Mouse (Mus musculus) kidney, adult 18-20 months (tissue): ENCODE measurements around the gene Hist1h4b.
"Not testable (repeated sequence)": the region's sequence is repeated elsewhere in the genome, so short reads cannot be mapped to it uniquely, and the experiment has no call there.

Source experiments
- DNase-seq: peaks from one replicate; pipeline ENCODE4 v3.0.0; 2021

Gene Hist1h4b

DNA sequence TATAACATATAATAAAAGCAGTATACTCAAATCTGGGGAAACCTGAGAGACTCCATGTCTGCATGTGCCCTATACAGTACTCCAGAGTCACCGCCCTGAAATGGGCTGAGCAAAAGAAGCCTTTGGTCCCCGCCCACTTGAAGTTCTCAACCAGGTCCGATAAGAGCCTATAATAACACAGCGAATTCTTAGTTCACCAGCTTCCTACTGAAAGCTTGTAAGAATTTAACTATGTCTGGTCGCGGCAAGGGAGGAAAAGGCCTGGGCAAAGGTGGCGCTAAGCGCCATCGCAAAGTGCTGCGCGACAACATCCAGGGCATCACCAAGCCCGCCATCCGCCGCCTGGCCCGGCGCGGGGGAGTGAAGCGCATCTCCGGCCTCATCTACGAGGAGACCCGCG is at the start of gene Hist1h4b:
Hist1h4b (plus strand) TSS at position 224 of the 400 bp plus-strand sequence.
- peak; percentile 83 for DNase-seq

DNA sequence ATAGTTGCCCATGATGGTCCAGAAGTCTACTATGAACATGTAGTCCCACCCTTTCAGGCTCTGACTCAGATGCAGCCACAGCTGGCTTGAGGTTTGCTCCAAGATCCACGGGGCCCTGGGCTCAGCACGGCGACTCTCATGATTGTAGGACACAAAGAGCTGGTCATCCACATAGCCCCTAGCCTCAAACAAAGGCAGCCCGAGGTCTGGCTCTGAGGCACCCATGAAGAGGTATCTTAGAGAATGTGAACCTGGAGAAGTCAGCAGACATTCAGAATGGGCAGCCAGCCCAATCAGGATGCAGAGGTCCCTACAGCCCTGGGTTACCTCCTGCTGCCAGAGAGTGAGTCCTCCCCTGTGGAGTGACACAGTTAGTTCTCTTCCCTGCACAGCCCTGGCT is 48.8 kb upstream of the Hist1h4b start:
- no peak for DNase-seq

DNA sequence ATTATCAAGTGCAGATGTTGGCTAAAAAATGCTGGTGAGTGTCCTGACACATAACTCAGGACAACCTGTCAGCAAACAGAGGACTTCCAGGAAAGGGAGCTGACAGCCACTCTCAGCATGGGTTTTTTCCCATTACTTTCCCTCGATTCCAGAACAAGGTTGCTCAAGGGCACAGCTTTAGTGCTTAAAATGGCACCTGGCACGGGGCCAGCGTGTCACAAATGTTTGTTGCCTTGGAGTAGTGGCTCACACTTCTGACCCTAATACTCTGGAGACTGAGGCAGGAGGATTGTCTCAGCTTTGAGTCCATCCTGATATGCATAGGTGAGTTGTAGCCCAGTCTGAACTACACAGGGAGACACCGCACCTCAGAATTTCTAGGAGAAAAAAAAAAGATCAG is 48.2 kb upstream of the Hist1h4b start:
- DNase-seq: no peak

DNA sequence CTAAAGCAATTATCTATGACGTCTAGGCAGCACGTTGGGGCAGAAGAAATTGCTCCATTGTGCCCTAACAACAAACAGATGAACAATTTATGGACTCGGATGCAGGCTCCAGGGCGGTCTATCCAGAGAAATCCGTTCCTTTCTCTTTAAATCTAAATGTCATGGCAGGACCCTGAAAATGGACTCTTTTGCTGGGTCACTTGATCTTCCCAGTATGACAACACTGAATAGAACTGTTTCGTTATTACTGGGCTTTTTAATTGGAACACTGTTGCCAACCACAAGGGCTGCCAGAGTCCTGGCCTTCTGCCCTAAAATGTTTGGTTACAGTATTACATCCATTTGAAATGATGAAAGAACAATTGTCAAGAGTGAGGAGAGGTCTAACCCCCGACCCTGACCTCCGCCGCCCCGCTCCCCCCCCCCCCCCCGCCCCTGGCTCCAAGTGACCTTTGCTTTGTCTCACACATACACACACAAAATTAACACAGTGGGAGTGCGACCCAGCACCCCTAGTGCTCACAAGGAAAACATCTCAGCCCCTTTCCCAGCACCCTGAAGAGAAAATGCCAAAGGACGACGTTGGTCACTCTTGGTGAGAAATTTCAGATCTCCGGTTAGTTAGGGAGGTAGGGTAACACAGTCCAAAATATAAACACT is 47.0 kb upstream of the Hist1h4b start:
- peak; percentile 41 for DNase-seq

DNA sequence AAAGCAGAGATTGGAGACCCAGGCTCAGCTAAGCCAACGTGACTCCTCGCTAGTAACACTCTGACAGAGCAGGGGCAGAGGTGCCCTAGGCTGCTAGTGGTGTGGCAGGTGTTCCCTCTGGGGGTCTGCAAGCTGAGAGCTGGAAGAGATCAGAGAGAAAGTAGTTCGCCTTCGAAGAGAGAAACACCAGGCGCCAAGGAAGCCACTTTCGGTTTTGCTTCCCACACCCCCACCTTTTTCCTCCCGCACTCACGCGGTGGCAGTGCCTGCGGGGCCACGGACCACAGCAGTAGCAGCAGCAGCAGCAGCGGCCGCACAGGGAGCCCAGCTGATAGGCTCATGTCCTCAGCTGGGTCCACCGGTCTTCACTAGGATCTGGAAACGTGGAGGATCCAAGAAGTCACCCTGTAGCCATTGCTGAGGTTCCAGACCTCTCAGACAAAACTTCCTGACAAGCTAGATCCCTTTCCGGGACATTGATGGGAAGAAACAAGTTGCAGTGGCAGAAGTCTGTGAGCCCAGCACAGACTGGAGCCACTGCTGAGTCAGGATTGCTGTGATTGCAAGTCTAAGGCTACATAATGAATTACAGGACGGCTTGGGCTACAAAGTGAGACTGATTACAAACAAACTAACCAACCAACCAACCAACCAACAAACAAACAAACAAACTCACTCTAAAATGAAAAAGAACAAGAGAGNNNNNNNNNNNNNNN is 46.3 kb upstream of the Hist1h4b start, which contains the start of gene Hfe:
Hfe (minus strand) TSS at position 481 of the 716 bp plus-strand sequence.
- peak; percentile 65 for DNase-seq

DNA sequence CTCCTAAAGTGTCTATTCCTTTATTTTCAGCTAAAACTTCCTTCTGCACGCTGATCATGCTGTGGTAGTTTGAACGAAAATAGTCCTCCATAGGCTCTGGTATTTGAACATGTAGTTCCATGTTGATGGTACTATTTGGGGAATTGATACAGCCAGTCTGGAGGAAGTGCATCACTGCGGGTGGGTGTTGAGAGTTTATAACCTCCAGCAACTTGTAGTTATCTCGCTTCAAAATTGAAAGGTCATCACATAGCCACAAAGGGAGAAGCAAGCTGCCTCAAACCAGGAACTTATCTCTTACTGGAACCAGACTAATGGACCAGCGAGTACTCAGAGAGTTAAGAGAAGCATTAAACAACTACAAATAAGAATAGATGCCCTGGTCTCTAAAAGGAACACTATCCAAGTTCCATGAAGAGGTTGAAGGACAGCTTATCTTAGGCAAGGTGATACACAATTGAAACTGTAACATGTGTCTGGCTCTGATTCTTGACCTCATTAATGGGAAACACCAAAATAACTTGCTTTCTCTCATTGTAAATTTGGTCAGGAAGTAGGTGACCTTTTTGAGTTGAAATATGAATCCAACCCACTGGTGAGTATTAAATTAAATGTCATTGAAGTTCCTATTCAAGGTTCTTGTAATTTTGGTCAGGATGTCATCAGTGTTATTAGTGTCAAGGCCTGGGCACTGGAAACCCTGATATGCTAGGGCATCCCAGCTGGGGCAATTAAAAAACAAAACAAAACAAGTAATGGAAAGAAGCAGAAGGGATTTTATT is 40.4 kb upstream of the Hist1h4b start:
- no peak for DNase-seq

DNA sequence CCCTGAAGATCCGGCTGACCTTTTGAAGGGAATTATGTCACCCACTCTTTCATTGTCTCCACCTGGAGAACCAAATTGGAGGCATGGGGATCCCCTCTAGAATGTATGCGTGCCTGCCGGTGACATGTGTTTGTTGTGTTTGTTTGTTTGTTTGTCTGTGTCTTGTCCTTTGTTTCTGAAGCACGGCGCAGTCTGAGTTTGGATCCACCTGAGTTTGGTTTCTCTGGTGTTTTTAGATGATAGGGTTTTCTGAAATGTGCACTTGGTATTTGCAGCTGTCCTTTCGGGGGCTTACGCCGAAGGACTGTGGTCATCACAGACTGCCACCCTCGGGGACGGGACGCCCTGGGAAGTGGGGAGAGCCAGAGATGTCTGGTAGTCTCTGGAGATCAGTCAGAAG is 39.6 kb upstream of the Hist1h4b start:
- DNase-seq: no peak

DNA sequence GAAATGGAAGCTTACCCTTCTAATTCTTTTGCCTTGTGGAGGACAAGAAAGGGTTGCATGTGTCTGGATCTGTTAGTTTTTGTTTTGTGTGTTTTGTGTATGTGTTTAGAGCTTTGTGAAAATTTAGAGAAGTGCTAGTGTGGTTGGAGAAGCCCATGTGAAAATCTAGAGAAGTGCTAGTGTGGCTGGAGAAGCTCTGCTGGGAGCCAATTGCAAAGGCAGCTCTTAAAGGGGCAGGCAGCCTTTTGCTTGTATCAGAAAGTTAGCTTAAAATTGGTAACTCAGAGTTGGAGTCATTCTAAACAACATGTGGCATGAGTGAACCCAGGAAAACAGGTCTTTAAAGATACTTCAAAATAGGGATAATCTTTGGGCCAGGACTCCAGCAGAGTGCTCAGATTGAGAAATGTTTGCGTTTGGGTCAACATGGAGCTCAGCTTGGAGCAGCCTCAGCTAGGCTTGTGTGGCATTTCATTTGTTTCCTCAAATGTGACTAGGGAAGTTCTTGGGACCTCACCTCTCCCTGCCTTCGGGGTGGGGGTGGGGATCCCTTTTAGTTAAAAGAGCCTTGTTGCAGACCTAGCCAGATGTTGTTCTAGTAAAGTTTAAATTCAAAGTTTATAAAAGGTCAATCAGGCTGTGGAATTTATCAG is 39.1 kb upstream of the Hist1h4b start:
- DNase-seq: not testable (repeated sequence)

DNA sequence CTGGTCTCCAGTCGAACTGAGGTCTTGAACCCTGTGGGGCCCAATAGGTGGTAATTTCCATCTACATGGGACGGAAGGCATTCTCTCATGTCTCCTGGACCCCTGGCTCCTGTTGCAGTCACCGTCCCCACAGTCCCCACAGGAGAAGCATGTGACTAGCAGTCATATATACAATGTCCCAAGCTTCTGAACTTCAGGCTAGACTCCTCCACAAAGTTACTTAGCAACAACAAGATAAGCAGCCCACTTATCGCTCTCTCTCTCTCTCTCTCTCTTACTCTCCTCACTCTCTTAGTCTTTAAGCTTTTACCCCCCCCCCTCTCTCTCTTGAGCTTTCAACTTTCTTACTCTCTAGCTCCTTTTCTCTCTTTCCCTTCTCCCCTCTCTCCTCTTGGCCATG is 32.6 kb upstream of the Hist1h4b start:
- no peak for DNase-seq

DNA sequence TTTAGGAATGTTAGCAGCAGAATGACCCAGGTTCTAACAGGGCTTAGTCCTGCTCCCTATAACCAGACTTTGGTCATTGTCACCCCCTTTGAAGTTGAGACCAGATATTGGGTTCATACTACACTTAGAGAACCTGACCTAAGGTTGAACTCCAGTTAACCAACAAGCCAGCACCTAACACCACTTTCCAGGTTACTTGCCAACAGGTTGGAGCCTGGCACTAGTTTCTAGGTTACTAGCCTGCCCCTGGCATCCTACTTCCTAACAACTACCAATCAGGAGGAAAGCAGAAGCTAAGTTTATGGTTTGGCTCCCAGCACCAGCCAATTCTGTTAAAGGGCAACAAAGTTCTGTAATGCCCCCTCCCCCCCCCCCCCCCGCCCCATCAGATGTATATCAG is 31.6 kb upstream of the Hist1h4b start:
- DNase-seq: no peak

DNA sequence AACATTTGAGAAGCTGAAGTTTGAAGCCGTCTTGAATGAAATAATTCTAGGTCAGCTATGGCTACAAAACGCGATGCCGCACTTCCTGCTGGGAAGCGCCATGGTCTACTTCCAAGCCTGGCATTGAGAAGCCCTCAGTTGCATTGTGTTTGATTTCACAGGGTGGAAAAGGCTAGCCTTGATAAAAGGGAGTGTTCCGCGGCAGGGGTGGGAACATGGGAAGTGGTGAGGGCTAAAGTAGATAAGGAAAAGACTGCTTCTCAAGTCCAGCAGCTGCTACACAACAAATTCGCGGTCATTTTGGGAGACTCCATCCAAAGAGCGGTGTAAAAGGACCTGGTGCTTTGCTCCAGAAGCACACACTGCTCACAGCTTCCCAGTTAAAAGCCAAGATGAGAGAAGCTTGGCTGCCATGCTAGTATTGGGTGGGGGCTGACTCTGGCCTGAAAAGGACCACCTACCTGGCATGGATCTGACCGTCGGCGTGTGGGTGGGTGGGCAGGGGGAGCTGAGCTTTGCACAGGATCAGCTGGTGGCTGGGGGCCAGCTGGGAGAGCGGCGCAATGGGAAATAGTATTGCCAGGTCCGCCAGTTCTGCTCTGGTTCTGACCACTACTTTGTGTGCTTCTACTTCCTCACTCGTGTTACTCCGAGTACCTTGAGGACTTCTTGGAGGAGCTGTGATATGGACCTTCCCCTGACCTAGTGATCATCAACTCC is 28.2 kb upstream of the Hist1h4b start:
- DNase-seq: no peak

DNA sequence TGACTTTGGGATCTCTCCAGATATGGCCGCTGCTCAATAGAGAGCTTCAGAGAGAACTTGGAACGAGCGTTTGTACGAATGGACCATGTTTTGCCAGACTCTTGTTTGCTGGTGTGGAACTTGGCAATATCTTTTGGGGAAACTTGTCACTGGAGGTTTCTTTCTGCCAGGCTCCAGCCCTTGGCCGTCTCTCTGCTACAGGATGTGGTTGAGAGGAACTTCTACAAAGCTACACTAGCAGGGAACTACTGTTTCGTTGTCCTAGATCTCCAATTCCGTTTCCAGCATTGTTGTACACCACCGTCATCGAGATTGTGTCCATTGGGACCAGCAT is 27.7 kb upstream of the Hist1h4b start:
- no peak for DNase-seq

DNA sequence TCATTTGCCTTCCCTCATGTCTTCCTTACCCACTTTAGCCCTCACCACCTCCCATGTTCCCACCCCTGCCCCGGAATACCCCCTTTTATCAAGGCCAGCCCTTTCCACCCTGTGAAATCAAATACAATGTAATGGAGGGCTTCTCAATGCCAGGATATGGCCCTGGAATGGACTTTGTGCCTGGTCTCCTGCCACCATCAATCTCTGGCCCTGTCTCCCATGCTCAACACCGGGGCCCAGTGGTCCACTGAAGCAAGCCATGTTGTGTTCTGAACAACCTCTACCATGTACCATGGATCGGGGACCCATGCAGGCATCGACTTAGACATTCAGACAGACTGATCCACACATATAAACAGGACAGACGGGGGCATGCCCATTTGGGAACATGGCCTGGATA is 27.1 kb upstream of the Hist1h4b start:
- no peak for DNase-seq

DNA sequence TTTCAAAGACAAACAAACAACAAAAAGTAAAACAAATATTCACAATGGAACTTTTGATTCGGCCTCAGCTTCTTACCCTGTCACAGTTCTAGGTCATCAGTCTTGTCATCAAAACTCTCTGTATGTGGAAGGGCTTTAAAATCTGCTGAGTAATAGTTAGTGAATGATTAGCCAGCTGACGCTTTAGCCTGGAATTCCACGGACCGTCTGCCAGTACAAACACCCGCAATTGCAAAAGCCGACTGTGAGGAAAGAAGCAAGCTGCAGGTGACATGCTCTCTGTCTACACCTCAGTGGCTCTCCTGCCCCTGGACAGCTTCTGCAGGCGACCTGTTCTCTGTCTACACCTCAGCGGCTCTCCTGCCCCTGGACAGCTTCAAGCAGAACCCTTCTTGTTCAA is 26.3 kb upstream of the Hist1h4b start:
- peak; percentile 59 for DNase-seq

DNA sequence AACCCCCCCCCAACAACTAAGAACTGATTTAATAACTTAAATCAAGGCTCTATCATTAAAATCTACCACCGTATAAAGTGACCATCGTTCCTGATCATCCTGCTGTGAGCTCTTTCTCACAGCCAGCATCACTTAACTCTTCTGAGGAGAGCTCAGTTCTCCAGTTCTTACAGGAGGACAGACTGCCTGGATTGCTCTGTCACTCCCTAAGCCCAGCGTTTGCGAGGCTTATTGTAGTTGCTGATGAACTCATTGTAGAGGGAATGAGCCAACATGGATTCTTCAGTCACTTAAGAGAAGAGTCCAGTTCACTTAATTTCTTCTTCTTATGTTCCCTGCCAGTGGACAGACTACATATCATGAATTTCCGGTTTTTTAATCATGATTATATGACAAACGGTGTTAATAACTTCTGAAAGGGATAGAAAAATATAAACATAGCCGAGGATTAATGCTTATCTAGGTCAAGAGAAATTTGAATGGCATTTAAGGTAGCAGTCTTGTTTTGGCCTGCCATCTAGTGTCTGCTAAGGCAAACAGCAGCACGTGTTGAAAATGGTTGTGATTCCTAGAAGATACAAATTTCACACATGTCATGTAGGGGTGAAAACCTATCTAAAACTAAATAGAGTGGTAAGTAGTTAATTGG is 24.5 kb upstream of the Hist1h4b start:
- no peak for DNase-seq

DNA sequence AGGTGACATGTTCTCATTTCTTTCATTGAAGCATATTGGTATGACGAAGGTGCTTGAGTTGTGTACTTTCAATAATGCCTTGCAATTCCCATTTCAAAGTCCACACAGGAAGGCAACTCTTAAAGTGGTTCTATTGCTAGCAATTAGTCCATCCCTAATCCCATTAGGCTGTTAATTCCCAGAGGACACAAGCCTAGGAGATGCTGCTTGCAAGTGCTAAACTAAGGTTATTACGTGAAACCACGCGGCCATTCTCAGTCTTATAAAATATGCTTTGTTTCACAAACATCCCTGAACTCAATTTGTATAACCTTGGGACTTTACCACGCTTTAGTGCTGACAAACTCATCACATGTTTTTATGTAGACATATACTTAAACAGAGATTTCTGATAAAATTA is 19.7 kb upstream of the Hist1h4b start:
- no peak for DNase-seq

DNA sequence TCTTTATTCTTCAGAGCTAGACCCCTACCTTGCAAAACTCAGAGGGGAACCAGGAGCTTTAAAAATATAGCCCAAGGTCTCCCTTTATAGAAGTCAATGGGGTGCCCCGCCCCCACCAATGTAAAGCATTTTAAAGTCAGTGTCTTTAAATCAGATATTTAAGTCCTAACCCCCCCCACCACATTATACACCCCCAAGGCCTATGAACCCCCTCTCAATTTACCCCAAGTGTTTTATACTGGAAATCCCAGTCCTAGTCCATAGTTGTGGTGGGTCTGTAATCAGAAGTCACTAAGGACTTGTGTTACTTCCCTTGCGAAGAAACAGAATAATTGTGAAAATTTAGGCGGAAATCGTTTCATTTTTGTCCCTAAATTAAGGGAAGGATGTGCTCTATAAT is 18.8 kb upstream of the Hist1h4b start:
- DNase-seq: no peak

DNA sequence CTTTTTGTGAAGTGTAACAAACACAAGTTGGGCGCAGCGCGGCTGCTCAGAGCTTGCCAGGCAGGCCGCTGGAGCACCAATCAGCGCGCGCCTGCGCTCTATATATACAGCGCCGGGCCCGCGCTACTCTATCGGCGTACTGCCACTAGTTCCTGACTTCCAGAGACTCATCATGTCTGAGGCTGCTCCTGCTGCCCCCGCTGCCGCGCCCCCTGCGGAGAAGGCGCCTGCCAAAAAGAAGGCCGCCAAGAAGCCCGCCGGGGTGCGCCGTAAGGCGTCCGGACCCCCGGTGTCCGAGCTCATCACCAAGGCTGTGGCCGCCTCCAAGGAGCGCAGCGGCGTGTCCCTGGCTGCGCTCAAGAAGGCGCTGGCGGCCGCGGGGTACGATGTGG is 18.1 kb upstream of the Hist1h4b start, which contains the start of gene Hist1h1c:
Hist1h1c (plus strand) TSS at position 132 of the 392 bp plus-strand sequence.
- peak; percentile 90 for DNase-seq

DNA sequence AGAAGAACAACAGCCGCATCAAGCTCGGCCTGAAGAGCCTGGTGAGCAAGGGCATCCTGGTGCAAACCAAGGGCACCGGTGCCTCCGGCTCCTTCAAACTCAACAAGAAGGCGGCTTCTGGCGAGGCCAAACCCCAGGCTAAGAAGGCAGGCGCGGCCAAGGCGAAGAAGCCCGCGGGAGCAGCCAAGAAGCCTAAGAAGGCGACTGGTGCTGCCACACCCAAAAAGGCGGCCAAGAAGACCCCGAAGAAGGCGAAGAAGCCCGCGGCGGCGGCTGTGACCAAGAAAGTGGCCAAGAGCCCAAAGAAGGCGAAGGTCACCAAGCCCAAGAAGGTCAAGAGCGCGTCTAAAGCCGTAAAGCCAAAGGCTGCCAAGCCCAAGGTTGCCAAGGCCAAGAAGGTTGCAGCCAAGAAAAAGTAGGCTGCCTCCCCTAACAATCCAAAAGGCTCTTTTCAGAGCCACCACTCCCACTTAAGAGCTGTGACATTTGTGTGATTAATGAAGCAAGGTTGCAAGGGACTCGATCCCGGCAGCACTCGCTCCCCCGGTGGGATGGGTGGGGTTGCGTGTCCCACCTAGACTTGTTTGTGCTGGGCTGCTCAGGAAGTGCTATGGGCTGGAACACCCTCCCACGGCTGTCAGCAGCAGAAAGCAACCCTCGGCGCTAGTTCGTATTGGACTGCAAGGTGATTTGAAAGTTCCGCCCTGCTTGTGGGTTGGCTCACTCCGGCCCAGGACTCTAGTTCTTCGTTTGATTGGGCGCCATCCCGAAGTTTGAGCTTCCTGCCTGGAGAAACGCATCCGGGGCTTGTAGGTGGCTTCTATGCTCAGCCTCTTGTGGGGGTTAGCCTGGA is 17.5 kb upstream of the Hist1h4b start:
- DNase-seq: peak; percentile 92

DNA sequence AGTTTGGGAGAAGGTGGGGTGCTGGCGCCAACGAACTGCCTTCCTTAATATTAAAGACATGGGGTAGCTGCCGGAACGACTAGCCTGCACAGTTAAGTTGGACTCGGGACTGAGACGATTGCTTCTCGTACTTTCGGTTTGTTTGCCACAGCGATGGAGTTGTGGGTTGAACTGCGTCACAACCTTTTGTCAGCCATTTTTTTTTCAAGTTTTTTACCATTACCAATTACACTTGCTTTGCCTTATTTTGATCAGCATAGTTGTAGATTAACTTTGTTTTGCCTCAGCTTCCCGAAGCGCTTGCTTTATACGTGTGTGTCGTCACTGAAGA is 16.9 kb upstream of the Hist1h4b start:
- DNase-seq: no peak

DNA sequence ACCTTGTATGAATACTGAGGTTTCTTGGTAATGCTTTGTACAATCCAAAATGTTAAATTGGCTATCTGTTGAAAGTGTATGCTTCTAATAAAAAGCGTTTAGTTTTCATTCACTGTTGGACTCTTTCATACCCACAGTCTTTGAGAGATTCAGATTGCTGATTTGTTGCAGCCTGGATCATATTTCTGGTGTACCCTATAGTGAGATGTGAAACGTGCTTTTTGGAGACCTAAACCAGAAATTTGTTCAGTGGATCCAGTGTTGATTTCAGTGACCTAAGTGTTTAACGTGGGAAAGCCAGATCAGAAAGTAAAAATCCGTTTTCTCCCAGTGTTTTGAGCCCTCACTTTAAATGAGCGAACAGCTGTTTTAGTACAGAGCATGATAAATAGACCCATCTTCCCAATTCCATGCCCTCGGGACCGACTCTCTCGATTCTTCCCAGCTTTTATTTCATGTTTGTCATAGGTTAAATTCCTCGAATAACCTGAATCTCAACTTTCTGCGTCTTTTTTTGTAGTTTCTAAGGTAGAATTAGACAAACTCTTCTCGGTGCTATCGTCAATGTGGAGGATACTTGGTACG is 16.5 kb upstream of the Hist1h4b start:
- DNase-seq: no peak
